Mouse (Mus musculus) neural tube, embryonic 14.5 days (tissue): ENCODE measurements around the gene Adamts6. TPM values are rescaled to one million over a fixed set of nuclear protein-coding genes. Genes with fewer than 3 reads are reported as not detected.

ENCODE experiments used
- ATAC-seq: fragments of 200-750 bp; cut with Nextera tagmentation; 2 replicates; pipeline ENCODE4 v1.8.0; 2017; ENCODE audit warnings: low read depth, mild to moderate bottlenecking, moderate TSS enrichment, moderate library complexity
- H3K27ac ChIP-seq: fragments of 300-500 bp; sonication (generic); 2 replicates; pipeline ENCODE4 v1.5.1; 2014; ENCODE audit warnings: low read depth, mild to moderate bottlenecking, control low read depth, low read length, moderate library complexity, mixed read lengths
- H3K27me3 ChIP-seq: fragments of 300-500 bp; sonication (generic); 2 replicates; pipeline ENCODE4 v1.6.1; 2014; ENCODE audit warnings: low read length; ENCODE audit not compliant: control insufficient read depth, insufficient read depth
- H3K36me3 ChIP-seq: fragments of 300-500 bp; sonication (generic); 2 replicates; pipeline ENCODE4 v1.6.1; 2014; ENCODE audit warnings: low read length, mixed read lengths; ENCODE audit not compliant: control insufficient read depth, insufficient read depth
- H3K4me1 ChIP-seq: fragments of 300-500 bp; sonication (generic); 2 replicates; pipeline ENCODE4 v1.6.1; 2014; ENCODE audit warnings: low read length; ENCODE audit not compliant: control insufficient read depth, insufficient read depth
- H3K4me2 ChIP-seq: fragments of 300-500 bp; sonication (generic); 2 replicates; pipeline ENCODE4 v1.6.1; 2014; ENCODE audit warnings: mild to moderate bottlenecking, low read depth, low read length, control low read depth
- H3K4me3 ChIP-seq: fragments of 300-500 bp; sonication (generic); 2 replicates; pipeline ENCODE4 v1.5.1; 2014; ENCODE audit warnings: low read depth, low read length, control low read depth, mixed read lengths
- H3K9ac ChIP-seq: fragments of 300-500 bp; sonication (generic); replicated peaks from 2 replicates; pipeline ENCODE4 v1.6.1; 2014; ENCODE audit warnings: low read depth, mild to moderate bottlenecking, control low read depth, low read length, mixed read lengths
- H3K9me3 ChIP-seq: fragments of 300-500 bp; sonication (generic); 2 replicates; pipeline ENCODE4 v1.6.1; 2016; ENCODE audit warnings: low read length; ENCODE audit not compliant: control insufficient read depth
- WGBS: fragments of 180-500 bp; shearing (Covaris S2); extraction: QIAGEN DNeasy Blood & Tissue Kit; methylation state at CpG from one replicate; pipeline ENCODE4 v1.1.7; 2014; 5-methylcytosine and 5-hydroxymethylcytosine counted together
- polyA plus RNA-seq: library from polyadenylated mRNA; unstranded; fragments of >200 nt; fragmentation: Nextera tagmentation; extraction: Ambion mirVana; gene quantifications from 2 replicates; pipeline ENCODE4 v1.2.1, GENCODE M21; 2014

The Adamts6 gene
- polyA plus RNA-seq, 1 experiment from 2014 or later = 1.9 TPM

- Histone ChIP-seq H3K27ac (no peak overlapping the region), H3K36me3 (no peaks in the 10 kb centered on the region), H3K9ac (no peak overlapping the region), H3K4me1 (no peaks in the 10 kb centered on the region), H3K4me3 (no peak overlapping the region), H3K4me2 (no peak overlapping the region), H3K27me3 (no peaks in the 10 kb centered on the region), H3K9me3 (no peaks in the 10 kb centered on the region)
- ATAC-seq = no peak
- WGBS = 79% methylated on average over 1 of the region's 1 CpGs
Observed at GRCm38 (mm10) chr13:104446974-104447373, 159.3 kb downstream of the Adamts6 start.

- Histone ChIP-seq H3K4me1 (no peaks in the 10 kb centered on the region), H3K27me3 (no peaks in the 10 kb centered on the region), H3K4me3 (no peak overlapping the region), H3K9me3 (no peaks in the 10 kb centered on the region), H3K36me3 (no peaks in the 10 kb centered on the region), H3K4me2 (no peak overlapping the region), H3K9ac (no peak overlapping the region), H3K27ac (no peak overlapping the region)
- ATAC-seq = no peak
Observed at GRCm38 (mm10) chr13:104447470-104447869, 159.8 kb downstream of the Adamts6 start.

GRCm38 (mm10) chr13:104448349-104448748 is 160.7 kb downstream of the Adamts6 start:
- Histone ChIP-seq H3K36me3 (no peaks in the 10 kb centered on the region), H3K27me3 (no peaks in the 10 kb centered on the region), H3K4me3 (no peak overlapping the region), H3K4me2 (no peak overlapping the region), H3K9ac (no peak overlapping the region), H3K27ac (no peak overlapping the region), H3K9me3 (no peaks in the 10 kb centered on the region), H3K4me1 (no peaks in the 10 kb centered on the region)
- ATAC-seq = no peak
- WGBS = 100% methylated on average over 1 of the region's 1 CpGs

- Histone ChIP-seq H3K27ac (no peak overlapping the region), H3K9me3 (no peaks in the 10 kb centered on the region), H3K4me1 (no peaks in the 10 kb centered on the region), H3K36me3 (no peaks in the 10 kb centered on the region), H3K9ac (no peak overlapping the region), H3K4me2 (no peak overlapping the region), H3K4me3 (no peak overlapping the region), H3K27me3 (no peaks in the 10 kb centered on the region)
- no peak for ATAC-seq
- 97% methylated on average over 1 of the region's 1 CpGs for WGBS
Observed at GRCm38 (mm10) chr13:104453271-104453974, 165.8 kb downstream of the Adamts6 start.

GRCm38 (mm10) chr13:104460287-104460686 is 172.7 kb downstream of the Adamts6 start:
- no peak overlapping the region for H3K4me2 ChIP-seq
- no peaks in the 10 kb centered on the region for H3K9me3 ChIP-seq
- no peak overlapping the region for H3K4me3 ChIP-seq
- H3K36me3 ChIP-seq = no peaks in the 10 kb centered on the region
- WGBS = 96% methylated on average over 1 of the region's 1 CpGs
- H3K27me3 ChIP-seq = no peaks in the 10 kb centered on the region
- H3K9ac ChIP-seq = no peak overlapping the region
- H3K4me1 ChIP-seq = no peaks in the 10 kb centered on the region
- no peak for ATAC-seq
- no peak overlapping the region for H3K27ac ChIP-seq

- no peak overlapping the region for H3K9ac ChIP-seq
- H3K27ac ChIP-seq = no peak overlapping the region
- ATAC-seq = no peak
- H3K4me1 ChIP-seq = no peaks in the 10 kb centered on the region
- no peak overlapping the region for H3K4me3 ChIP-seq
- H3K27me3 ChIP-seq = no peaks in the 10 kb centered on the region
- no peaks in the 10 kb centered on the region for H3K9me3 ChIP-seq
- WGBS = 80% methylated on average over 1 of the region's 1 CpGs
- no peaks in the 10 kb centered on the region for H3K36me3 ChIP-seq
- no peak overlapping the region for H3K4me2 ChIP-seq
Observed at GRCm38 (mm10) chr13:104468061-104468460, 180.4 kb downstream of the Adamts6 start.

GRCm38 (mm10) chr13:104476285-104476956 is 188.8 kb downstream of the Adamts6 start:
- no peak for ATAC-seq
- Histone ChIP-seq H3K27ac (no peak overlapping the region), H3K9ac (no peak overlapping the region), H3K9me3 (no peaks in the 10 kb centered on the region), H3K4me1 (no peaks in the 10 kb centered on the region), H3K36me3 (no peaks in the 10 kb centered on the region), H3K4me2 (no peak overlapping the region), H3K4me3 (no peak overlapping the region), H3K27me3 (no peaks in the 10 kb centered on the region)
- 86% methylated on average over 9 of the region's 9 CpGs for WGBS

GRCm38 (mm10) chr13:104482426-104483089 is 194.9 kb downstream of the Adamts6 start:
- WGBS = 50% methylated on average over 8 of the region's 8 CpGs

GRCm38 (mm10) chr13:104483111-104483722 is 195.6 kb downstream of the Adamts6 start:
- Histone ChIP-seq H3K9me3 (no peaks in the 10 kb centered on the region), H3K4me3 (no peak overlapping the region), H3K27me3 (no peaks in the 10 kb centered on the region), H3K36me3 (no peaks in the 10 kb centered on the region), H3K27ac (no peak overlapping the region), H3K4me2 (no peak overlapping the region), H3K4me1 (no peaks in the 10 kb centered on the region), H3K9ac (no peak overlapping the region)
- 85% methylated on average over 12 of the region's 12 CpGs for WGBS
- ATAC-seq = no peak

More at GRCm38 (mm10) chr13:104482426-104483089, 194.9 kb downstream of the Adamts6 start:
- no peaks in the 10 kb centered on the region for H3K9me3 ChIP-seq
- H3K4me1 ChIP-seq = no peaks in the 10 kb centered on the region
- H3K27me3 ChIP-seq = no peaks in the 10 kb centered on the region
- H3K27ac ChIP-seq = no peak overlapping the region
- H3K9ac ChIP-seq = no peak overlapping the region
- H3K4me2 ChIP-seq = no peak overlapping the region
- no peaks in the 10 kb centered on the region for H3K36me3 ChIP-seq
- no peak; the same call in 1 of the 2 replicates for ATAC-seq
- H3K4me3 ChIP-seq = no peak overlapping the region
